In the genomic region with DNA sequence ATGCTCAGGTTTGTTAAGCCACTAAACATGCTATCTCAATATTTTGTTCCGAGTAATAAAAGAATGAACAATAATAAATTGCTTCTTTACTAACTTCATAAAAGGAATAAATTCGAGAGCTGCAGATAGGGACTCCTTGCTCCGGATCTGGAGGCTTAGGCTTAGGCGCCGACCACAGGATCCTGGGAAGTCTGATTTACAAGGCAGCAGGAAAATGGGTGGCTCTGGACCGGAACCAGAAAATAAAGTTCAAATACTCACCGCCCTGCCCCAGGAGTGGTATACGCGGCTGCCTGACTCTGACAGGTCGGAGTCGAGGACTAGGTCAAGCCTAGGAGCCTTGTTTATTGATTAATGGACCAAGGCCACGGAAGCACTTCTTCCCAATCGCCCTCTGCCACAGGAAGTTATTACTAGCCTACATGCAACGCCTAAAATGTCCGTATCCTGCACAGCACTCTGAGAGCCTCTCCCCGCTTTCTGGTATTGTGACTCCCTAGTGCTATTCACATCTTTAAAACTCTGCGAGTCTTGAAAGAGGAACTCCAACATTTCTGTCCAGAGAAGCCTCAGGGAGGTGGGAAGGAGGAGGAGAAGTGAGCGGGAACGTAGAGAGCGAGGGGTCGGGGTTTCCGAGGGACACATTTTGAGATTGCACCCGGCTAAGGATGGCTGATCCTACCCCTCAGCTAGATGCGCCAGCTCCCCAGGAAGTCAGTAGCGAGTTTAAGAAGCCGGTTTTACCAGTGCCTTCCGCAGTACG, we compare ENCODE assay signal across 8 mouse cellular contexts. TPM values are rescaled to one million over a fixed set of nuclear protein-coding genes. Genes with fewer than 3 reads are reported as not detected.
DNase-seq lines count a peak whose midpoint lies in the region; ATAC-seq lines count a peak whose summit lies in the region.

A gene (plus strand): TSS at position 642 of the 763 bp plus-strand sequence.

- H3K27me3 ChIP-seq in hindbrain, embryonic 12.5 days: no peaks in the 10 kb centered on the region

- peak; percentile 85 for DNase-seq in NIH3T3 (ENCODE audit: low read depth)
- peak; percentile 86 to 90 for DNase-seq in cerebellum, postnatal 10 days
- peak; percentile 57 to 70 for DNase-seq in frontal cortex, postnatal 10 days (ENCODE audit: low spot score in 2 of 2)
- peak; percentile 81 to 88 for DNase-seq in layer of hippocampus, postnatal 14 days (ENCODE audit: low spot score in 2 of 2)
- DNase-seq in lung, postnatal 14 days: peak; percentile 83
- peak; percentile 90 for DNase-seq in retina, adult 2 months (ENCODE audit: low read depth, low spot score)
- DNase-seq in thymus, postnatal 36 days: peak; percentile 77 to 81

- peaks cover 38% of the 10 kb centered on the region for H3K36me3 ChIP-seq in hindbrain, embryonic 12.5 days

- peak; percentile 80 for ATAC-seq in hindbrain, embryonic 12.5 days (ENCODE audit: low FRiP score)

- H3K4me2 ChIP-seq in hindbrain, embryonic 12.5 days (replicated peaks): peak within 1 kb of the TSS; percentile 98

- H3K4me3 ChIP-seq in hindbrain, embryonic 12.5 days: peak within 1 kb of the TSS; percentile 95

- H3K9me3 ChIP-seq in hindbrain, embryonic 12.5 days (replicated peaks): no peaks in the 10 kb centered on the region

- peak within 1 kb of the TSS; percentile 81 for H3K27ac ChIP-seq in hindbrain, embryonic 12.5 days

- peaks cover 22% of the 10 kb centered on the region for H3K4me1 ChIP-seq in hindbrain, embryonic 12.5 days

- peak within 1 kb of the TSS; percentile 88 for H3K9ac ChIP-seq in hindbrain, embryonic 12.5 days

- under 1% methylated on average over 28 of the region's 28 CpGs for WGBS in hindbrain, embryonic 12.5 days

RNA-seq across cellular contexts. Expression of the gene that starts here (rescaled TPM):
- 35.2 and 40.1 TPM in 2 replicates for polyA plus RNA-seq in hindbrain, embryonic 12.5 days (2016; fragmentation: Nextera tagmentation; extraction: Ambion mirVana)
- 10 to 100 TPM; 51.5 to 53.4 TPM for total RNA-seq in layer of hippocampus, postnatal 14 days (2021)

Comparison
In these comparisons a context has a peak if more than half of its experiments do, and no peak if none do; other contexts are left out.
1. Peak in every context shown above with its lines: DNase-seq, ATAC-seq, H3K4me3 ChIP-seq and H3K27ac ChIP-seq.